8 mouse cellular contexts compared by ENCODE assay signal in genomic region chr7:4547221-4547641, GRCm38 (mm10). TPM values are rescaled to one million over a fixed set of nuclear protein-coding genes. Genes with fewer than 3 reads are reported as not detected.
A peak's percentile ranks its signal among the peaks of the same experiment; 100 is the strongest.
DNase-seq lines count a peak whose midpoint lies in the region; ATAC-seq and TF ChIP-seq lines count a peak whose summit lies in the region.

Syt5 (minus strand) TSS chr7:4547541.

- peak within 1 kb of the TSS; percentile 50 for H3K4me3 ChIP-seq in megakaryocyte, embryonic 14.5 days (replicated peaks)
- H3K4me3 ChIP-seq in hindbrain, embryonic 11.5 days (ENCODE audit: low read depth, low read length) = peak within 1 kb of the TSS; percentile 43
- peak within 1 kb of the TSS; percentile 49 for H3K4me3 ChIP-seq in limb, embryonic 10.5 days
- H3K4me3 ChIP-seq in olfactory bulb, adult 2 months (ENCODE audit: insufficient read depth, low read depth, low read length) = peak within 1 kb of the TSS; percentile 58

- no peaks in the 10 kb centered on the region for H3K9me3 ChIP-seq in megakaryocyte, embryonic 14.5 days
- H3K9me3 ChIP-seq in hindbrain, embryonic 11.5 days (ENCODE audit: control insufficient read depth, low read length) = no peaks in the 10 kb centered on the region
- H3K9me3 ChIP-seq in limb, embryonic 10.5 days (replicated peaks) = no peaks in the 10 kb centered on the region

- peak within 1 kb of the TSS; percentile 67 for H3K27ac ChIP-seq in hindbrain, embryonic 11.5 days (ENCODE audit: low read depth, low read length)
- peak within 1 kb of the TSS; percentile 42; the same call in 1 of the 2 replicates for H3K27ac ChIP-seq in limb, embryonic 10.5 days
- peak within 1 kb of the TSS; percentile 85 for H3K27ac ChIP-seq in olfactory bulb, adult 2 months (ENCODE audit: insufficient read depth, low read depth, low read length)

- ATAC-seq in megakaryocyte, adult 5-6 weeks (ENCODE audit: poor library complexity, severe bottlenecking) = no peak
- ATAC-seq in common myeloid progenitor, adult 5-6 weeks (replicated peaks; ENCODE audit: low read depth, poor library complexity, severe bottlenecking) = peak; percentile 46
- peak; percentile 67 for ATAC-seq in hindbrain, embryonic 11.5 days (ENCODE audit: low FRiP score)

- peak within 1 kb of the TSS; percentile 53 for H3K9ac ChIP-seq in hindbrain, embryonic 11.5 days (ENCODE audit: low read depth, low read length)

- peak; percentile 35; the same call in 1 of the 2 replicates for TF ChIP-seq POLR2A in olfactory bulb, adult 2 months (IDR thresholded peaks at IDR 0.05; ENCODE audit: insufficient read depth, low read depth, low read length)

- H3K4me2 ChIP-seq in hindbrain, embryonic 11.5 days (replicated peaks; ENCODE audit: low read depth, low read length) = peak within 1 kb of the TSS; percentile 79

- peak; percentile 68 for DNase-seq in hindbrain, embryonic 11.5 days (ENCODE audit: low spot score)
- peak; percentile 43 for DNase-seq in limb, embryonic 10.5 days (ENCODE audit: low spot score)
- no peak for DNase-seq in urinary bladder, adult 2 months (ENCODE audit: low spot score)
- DNase-seq in kidney, adult 18-20 months = no peak

- no peaks in the 10 kb centered on the region for H3K36me3 ChIP-seq in megakaryocyte, embryonic 14.5 days (replicated peaks; ENCODE audit: low read length)
- H3K36me3 ChIP-seq in hindbrain, embryonic 11.5 days (ENCODE audit: control insufficient read depth, insufficient read depth, low read length) = no peaks in the 10 kb centered on the region
- H3K36me3 ChIP-seq in limb, embryonic 10.5 days = no peaks in the 10 kb centered on the region

- WGBS in hindbrain, embryonic 11.5 days = 5% methylated on average over 26 of the region's 33 CpGs
- 8% methylated on average over 33 of the region's 33 CpGs for WGBS in limb, embryonic 10.5 days
- 5% methylated on average over 33 of the region's 33 CpGs for WGBS in olfactory bulb, adult 2 months

- H3K4me1 ChIP-seq in megakaryocyte, embryonic 14.5 days = peaks cover 12% of the 10 kb centered on the region
- no peaks in the 10 kb centered on the region; the same call in 1 of the 2 replicates for H3K4me1 ChIP-seq in hindbrain, embryonic 11.5 days (replicated peaks; ENCODE audit: control insufficient read depth, insufficient read depth, low read length)
- peaks cover 16% of the 10 kb centered on the region for H3K4me1 ChIP-seq in limb, embryonic 10.5 days
- peaks cover 10% of the 10 kb centered on the region for H3K4me1 ChIP-seq in olfactory bulb, adult 2 months (ENCODE audit: control insufficient read depth, insufficient read depth, low read length)

- peaks cover 68% of the 10 kb centered on the region for H3K27me3 ChIP-seq in megakaryocyte, embryonic 14.5 days (replicated peaks)
- no peaks in the 10 kb centered on the region for H3K27me3 ChIP-seq in hindbrain, embryonic 11.5 days (ENCODE audit: control insufficient read depth, insufficient read depth, low read length)
- peaks cover 32% of the 10 kb centered on the region for H3K27me3 ChIP-seq in limb, embryonic 10.5 days (ENCODE audit: low read depth, poor library complexity, severe bottlenecking)

- no peak for TF ChIP-seq CTCF in olfactory bulb, adult 2 months (IDR thresholded peaks at IDR 0.05; ENCODE audit: insufficient read depth, low read depth, low read length)

RNA-seq across cellular contexts. Expression of gene Syt5, which starts in this region (rescaled TPM):
- 2.6 TPM in 1 of 2 replicates, not detected in the other for polyA plus RNA-seq in megakaryocyte, embryonic 14.5 days (2012; ENCODE audit: insufficient read depth, low replicate concordance)
- not detected in 2 replicates for total RNA-seq in megakaryocyte, adult 5-6 weeks (2015)
- not detected in 2 replicates for total RNA-seq in megakaryocyte, adult 5-6 weeks (2017)
- total RNA-seq in common myeloid progenitor, adult 5-6 weeks (2017) = not detected in 2 replicates
- 14.3 and 15.2 TPM in 2 replicates for polyA plus RNA-seq in hindbrain, embryonic 11.5 days (2014; fragmentation: Nextera tagmentation; extraction: Ambion mirVana)
- polyA plus RNA-seq in limb, embryonic 10.5 days (2016; fragmentation: Nextera tagmentation; extraction: Ambion mirVana) = 1.1 and 2.8 TPM in 2 replicates
- polyA plus RNA-seq in olfactory bulb, adult 2 months (2012; ENCODE audit: insufficient read depth, insufficient read length, low replicate concordance, missing spikeins) = not detected in 2 replicates
- polyA plus RNA-seq in urinary bladder, adult 2 months (2012; rRNA removed) = 0.74 and 0.78 TPM in 2 replicates

Comparison
In these comparisons a context has a peak if more than half of its experiments do, and no peak if none do; other contexts are left out.
1. Peak in ATAC-seq in common myeloid progenitor, adult 5-6 weeks; RNA of the gene not detected or under 1 TPM.
2. DNase-seq: peak in hindbrain, embryonic 11.5 days (single experiment) and limb, embryonic 10.5 days (single experiment); none in urinary bladder, adult 2 months (single experiment) and kidney, adult 18-20 months (single experiment).
3. Peak in every context shown above with its lines, with median percentiles within 50 percentile points of each other: H3K4me3 ChIP-seq and H3K27ac ChIP-seq.